In genomic region chr11:72489397-72489796, GRCm38 (mm10) we compare ENCODE assay signal across 8 mouse cellular contexts. TPM values are rescaled to one million over a fixed set of nuclear protein-coding genes. Genes with fewer than 3 reads are reported as not detected.
DNase-seq lines count a peak whose midpoint lies in the region; ATAC-seq and TF ChIP-seq lines count a peak whose summit lies in the region.

No protein-coding gene starts in this region.

- no peaks in the 10 kb centered on the region; the same call in 1 of the 2 replicates for H3K27me3 ChIP-seq in spleen, adult 2 months (ENCODE audit: control insufficient read depth, insufficient read depth, low read length)
- peaks cover 28% of the 10 kb centered on the region for H3K27me3 ChIP-seq in limb, embryonic 11.5 days (ENCODE audit: control insufficient read depth, insufficient read depth, low read length)
- H3K27me3 ChIP-seq in splenic B cell, adult 2 months (ENCODE audit: control insufficient read depth, insufficient read depth, low read length, poor library complexity, severe bottlenecking): no peaks in the 10 kb centered on the region

- TF ChIP-seq POLR2A in spleen, adult 2 months (IDR thresholded peaks at IDR 0.05; ENCODE audit: low read depth, low read length): no peak

- peak overlapping the region; percentile 30 for H3K9ac ChIP-seq in limb, embryonic 11.5 days (ENCODE audit: low read length)

- DNase-seq in gastrocnemius, adult 2 months: peak; percentile 49
- no peak for DNase-seq in gastrocnemius, postnatal 4 days (ENCODE audit: low spot score in 2 of 2)
- DNase-seq in spleen, adult 2 months (ENCODE audit: low read depth in 1 of 2, low spot score in 2 of 2): no peak
- DNase-seq in spleen, adult 12 weeks (ENCODE audit: low spot score): no peak
- peak; percentile 35 for DNase-seq in limb, embryonic 11.5 days (ENCODE audit: low spot score)
- peak; percentile 27 for DNase-seq in splenic B cell, adult 2 months (ENCODE audit: low read depth, low spot score)
- no peak for DNase-seq in embryo, embryonic 10 days (ENCODE audit: low spot score)
- no peak for DNase-seq in retina, postnatal 1 day

- H3K4me2 ChIP-seq in limb, embryonic 11.5 days (ENCODE audit: low read depth, severe bottlenecking): peak overlapping the region; percentile 99

- peaks cover 15% of the 10 kb centered on the region for H3K4me1 ChIP-seq in spleen, adult 2 months (ENCODE audit: control insufficient read depth, insufficient read depth, insufficient read length)
- H3K4me1 ChIP-seq in limb, embryonic 11.5 days (ENCODE audit: control insufficient read depth, insufficient read depth, low read length): peaks cover 9% of the 10 kb centered on the region

- peak overlapping the region; percentile 86 for H3K4me3 ChIP-seq in gastrocnemius, adult 2 months
- peak overlapping the region; percentile 67 for H3K4me3 ChIP-seq in spleen, adult 2 months (ENCODE audit: extremely low read depth, insufficient read depth, insufficient read length)
- H3K4me3 ChIP-seq in limb, embryonic 11.5 days (ENCODE audit: low read depth, low read length): peak overlapping the region; percentile 43

- H3K36me3 ChIP-seq in spleen, adult 2 months (ENCODE audit: control insufficient read depth, insufficient read depth, low read length): no peaks in the 10 kb centered on the region
- H3K36me3 ChIP-seq in limb, embryonic 11.5 days (ENCODE audit: control insufficient read depth, insufficient read depth, low read length): no peaks in the 10 kb centered on the region
- no peaks in the 10 kb centered on the region for H3K36me3 ChIP-seq in splenic B cell, adult 2 months (ENCODE audit: control insufficient read depth, insufficient read depth, low read length, poor library complexity, severe bottlenecking)

- peak overlapping the region; percentile 88 for H3K27ac ChIP-seq in gastrocnemius, adult 2 months
- 0 out of 2 replicates have a peak overlapping the region, but pooled peaks have one; percentile 4 for H3K27ac ChIP-seq in spleen, adult 2 months (ENCODE audit: insufficient read depth, low read length)
- no peak overlapping the region for H3K27ac ChIP-seq in limb, embryonic 11.5 days (replicated peaks; ENCODE audit: low read depth, low read length)

- intact Hi-C loops in gastrocnemius, adult 2 months (cut with DNase I): loop anchor here (5.0 kb wide), 1 partner anchor 47 kb away; the partner anchor contains the start of gene Mybbp1a

- no peak; the same call in 1 of the 2 replicates for ATAC-seq in limb, embryonic 11.5 days (ENCODE audit: insufficient number of reproducible peaks, low FRiP score, low TSS enrichment, low read depth)

- WGBS in spleen, adult 2 months: 2% methylated on average over 34 of the region's 42 CpGs
- 1% methylated on average over 25 of the region's 42 CpGs for WGBS in limb, embryonic 11.5 days

- no peak for TF ChIP-seq CTCF in gastrocnemius, adult 2 months (IDR thresholded peaks at IDR 0.05)
- no peak for TF ChIP-seq CTCF in spleen, adult 2 months (IDR thresholded peaks at IDR 0.05; ENCODE audit: extremely low read depth, insufficient read depth, insufficient read length, insufficient replicate concordance)

- no peaks in the 10 kb centered on the region for H3K9me3 ChIP-seq in limb, embryonic 11.5 days (ENCODE audit: control insufficient read depth, low read length)

RNA-seq across cellular contexts. Expression of gene Spns2, which starts 0.3 kb away (rescaled TPM):
- 10 to 100 TPM; 15.7 to 65.1 TPM for total RNA-seq in gastrocnemius, adult 2 months (2021)
- 10 to 100 TPM; 12.7 to 14.8 TPM for total RNA-seq in gastrocnemius, postnatal 4 days (2021)
- polyA plus RNA-seq in spleen, adult 2 months (2012; rRNA removed): 43.4 and 44.7 TPM in 2 replicates
- 1.9 and 2.1 TPM in 2 replicates for polyA plus RNA-seq in limb, embryonic 11.5 days (2014; fragmentation: Nextera tagmentation; extraction: Ambion mirVana)

RNA-seq across cellular contexts. Expression of gene Mybbp1a, which starts 48.2 kb away (rescaled TPM):
- total RNA-seq in gastrocnemius, adult 2 months (2021): 10 to 100 TPM; 60.2 to 60.9 TPM
- total RNA-seq in gastrocnemius, postnatal 4 days (2021): 10 to 100 TPM; 71.8 to 90.1 TPM
- polyA plus RNA-seq in spleen, adult 2 months (2012; rRNA removed): 48.6 and 48.7 TPM in 2 replicates
- polyA plus RNA-seq in limb, embryonic 11.5 days (2014; fragmentation: Nextera tagmentation; extraction: Ambion mirVana): 175 and 192 TPM in 2 replicates

RNA-seq across cellular contexts. Expression of gene Ggt6, which starts 54.1 kb away (rescaled TPM):
- total RNA-seq in gastrocnemius, adult 2 months (2021): 1 to 10 TPM in 1 of 2 experiments, under 1 TPM in 1; 0.67 to 5.5 TPM
- under 1 TPM; 0.23 to 0.32 TPM for total RNA-seq in gastrocnemius, postnatal 4 days (2021)
- polyA plus RNA-seq in spleen, adult 2 months (2012; rRNA removed): 0.23 and 0.55 TPM in 2 replicates
- not detected in 2 replicates for polyA plus RNA-seq in limb, embryonic 11.5 days (2014; fragmentation: Nextera tagmentation; extraction: Ambion mirVana)

Comparison
In these comparisons a context has a peak if more than half of its experiments do, and no peak if none do; other contexts are left out.
1. DNase-seq: peak in gastrocnemius, adult 2 months (single experiment), limb, embryonic 11.5 days (single experiment) and splenic B cell, adult 2 months (single experiment); none in gastrocnemius, postnatal 4 days (0 of 2), spleen, adult 2 months (0 of 2), spleen, adult 12 weeks (single experiment), embryo, embryonic 10 days (single experiment) and retina, postnatal 1 day (single experiment).
2. Peak in every context shown above with its lines, with median percentiles within 50 percentile points of each other: H3K4me3 ChIP-seq.